Mouse (Mus musculus): ENCODE results near the gene Caskin1.

GRCm38 (mm10) chr17:24476022-24476776 is 12.2 kb upstream of the Caskin1 start:
- TF ChIP-seq CTCF (IDR thresholded peaks at IDR 0.05; ENCODE audit: low read depth, low read length), result no peak
- TF ChIP-seq POLR2A (IDR thresholded peaks at IDR 0.05; ENCODE audit: borderline replicate concordance, low read depth, low read length), result no peak

Measured in bone marrow macrophage, adult 2 months (primary cell).